In the genomic region with DNA sequence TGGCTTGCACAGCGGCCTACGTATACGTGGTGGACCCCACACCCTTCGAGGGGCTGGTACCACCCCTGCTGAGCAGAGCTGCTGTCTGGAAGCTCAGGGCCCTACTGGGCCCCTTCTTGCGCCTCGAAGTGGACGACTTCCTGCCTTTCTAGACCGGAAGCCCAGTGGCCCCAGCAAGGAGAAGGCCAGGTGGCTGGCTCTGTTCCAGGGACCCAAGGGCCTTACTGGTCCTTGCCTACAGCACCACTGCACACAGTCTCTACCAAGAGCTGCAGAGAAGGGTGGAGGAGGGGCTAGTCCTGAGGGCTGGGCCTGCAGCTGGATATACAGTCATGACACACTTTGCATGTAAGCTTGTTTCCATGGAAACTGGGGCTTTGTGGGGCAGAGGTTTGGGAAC, we compare ENCODE assay signal across 8 mouse cellular contexts. TPM values are rescaled to one million over a fixed set of nuclear protein-coding genes. Genes with fewer than 3 reads are reported as not detected.
DNase-seq lines count a peak whose midpoint lies in the region; ATAC-seq lines count a peak whose summit lies in the region.

No protein-coding gene starts in this region.

- H3K4me3 ChIP-seq in hindbrain, embryonic 13.5 days = no peak overlapping the region
- no peak overlapping the region for H3K4me3 ChIP-seq in liver, embryonic 16.5 days (ENCODE audit: low read depth, low read length)

- no peaks in the 10 kb centered on the region for H3K27me3 ChIP-seq in hindbrain, embryonic 13.5 days
- no peaks in the 10 kb centered on the region for H3K27me3 ChIP-seq in liver, embryonic 16.5 days (ENCODE audit: control insufficient read depth, insufficient read depth, low read depth, low read length)

- H3K9ac ChIP-seq in hindbrain, embryonic 13.5 days = 0 out of 2 replicates have a peak overlapping the region, but pooled peaks have one; percentile 24
- H3K9ac ChIP-seq in liver, embryonic 16.5 days (ENCODE audit: low read depth, low read length) = no peak overlapping the region

- H3K36me3 ChIP-seq in hindbrain, embryonic 13.5 days = peaks cover 43% of the 10 kb centered on the region
- H3K36me3 ChIP-seq in liver, embryonic 16.5 days (ENCODE audit: control insufficient read depth, insufficient read depth) = no peaks in the 10 kb centered on the region

- no peak overlapping the region for H3K4me2 ChIP-seq in hindbrain, embryonic 13.5 days
- H3K4me2 ChIP-seq in liver, embryonic 16.5 days (ENCODE audit: low read depth, low read length) = no peak overlapping the region

- WGBS in hindbrain, embryonic 13.5 days = 64% methylated on average over 8 of the region's 8 CpGs
- WGBS in liver, embryonic 16.5 days (ENCODE audit: insufficient replicate concordance) = 22% methylated on average over 8 of the region's 8 CpGs

- H3K9me3 ChIP-seq in hindbrain, embryonic 13.5 days = no peaks in the 10 kb centered on the region
- H3K9me3 ChIP-seq in liver, embryonic 16.5 days (replicated peaks; ENCODE audit: control insufficient read depth, low read length) = no peaks in the 10 kb centered on the region

- ATAC-seq in hindbrain, embryonic 13.5 days (ENCODE audit: low FRiP score) = no peak
- peak; percentile 31; the same call in 1 of the 2 replicates for ATAC-seq in liver, embryonic 16.5 days (ENCODE audit: low read depth)

- DNase-seq in frontal cortex, postnatal 10 days (ENCODE audit: low spot score in 2 of 2) = peak; percentile 58 to 78
- DNase-seq in frontal cortex, postnatal 25 days (ENCODE audit: low spot score in 2 of 2) = no peak
- DNase-seq in spleen, postnatal 4 days (ENCODE audit: low spot score in 2 of 2) = peak; percentile 34 to 74
- DNase-seq in spleen, adult 12 weeks (ENCODE audit: low spot score) = no peak
- DNase-seq in thymus, postnatal 4 days = peak; percentile 77
- DNase-seq in right cerebral cortex, postnatal 36 days (ENCODE audit: low spot score in 2 of 2) = no peak

- 0 out of 2 replicates have a peak overlapping the region, but pooled peaks have one; percentile 23 for H3K27ac ChIP-seq in hindbrain, embryonic 13.5 days
- H3K27ac ChIP-seq in liver, embryonic 16.5 days (ENCODE audit: low read length) = no peak overlapping the region

- H3K4me1 ChIP-seq in hindbrain, embryonic 13.5 days (replicated peaks) = peaks cover 25% of the 10 kb centered on the region
- peaks cover 7% of the 10 kb centered on the region; the same call in 1 of the 2 replicates for H3K4me1 ChIP-seq in liver, embryonic 16.5 days (ENCODE audit: control insufficient read depth, low read depth, low read length)

RNA-seq across cellular contexts. Expression of gene Ccdc188, which starts 2.3 kb away (rescaled TPM):
- not detected in 2 replicates for polyA plus RNA-seq in hindbrain, embryonic 13.5 days (2015; fragmentation: Nextera tagmentation; extraction: Ambion mirVana)
- not detected in 2 replicates for polyA plus RNA-seq in liver, embryonic 16.5 days (2015; fragmentation: Nextera tagmentation; extraction: Ambion mirVana)

RNA-seq across cellular contexts. Expression of gene Zdhhc8, which starts 14.9 kb away (rescaled TPM):
- polyA plus RNA-seq in hindbrain, embryonic 13.5 days (2015; fragmentation: Nextera tagmentation; extraction: Ambion mirVana) = 11.9 and 12.2 TPM in 2 replicates
- polyA plus RNA-seq in liver, embryonic 16.5 days (2015; fragmentation: Nextera tagmentation; extraction: Ambion mirVana) = 0.63 and 0.79 TPM in 2 replicates

RNA-seq across cellular contexts. Expression of gene Trmt2a, which starts 28.5 kb away (rescaled TPM):
- 95.8 and 98.7 TPM in 2 replicates for polyA plus RNA-seq in hindbrain, embryonic 13.5 days (2015; fragmentation: Nextera tagmentation; extraction: Ambion mirVana)
- 46.7 and 47.0 TPM in 2 replicates for polyA plus RNA-seq in liver, embryonic 16.5 days (2015; fragmentation: Nextera tagmentation; extraction: Ambion mirVana)

RNA-seq across cellular contexts. Expression of gene Ranbp1, which starts 28.5 kb away (rescaled TPM):
- polyA plus RNA-seq in hindbrain, embryonic 13.5 days (2015; fragmentation: Nextera tagmentation; extraction: Ambion mirVana) = 444 and 462 TPM in 2 replicates
- 188 and 217 TPM in 2 replicates for polyA plus RNA-seq in liver, embryonic 16.5 days (2015; fragmentation: Nextera tagmentation; extraction: Ambion mirVana)

RNA-seq across cellular contexts. Expression of gene Gm49776, which starts 38.1 kb away (rescaled TPM):
- polyA plus RNA-seq in hindbrain, embryonic 13.5 days (2015; fragmentation: Nextera tagmentation; extraction: Ambion mirVana) = 3.3 TPM in 1 of 2 replicates, not detected in the other
- not detected in 2 replicates for polyA plus RNA-seq in liver, embryonic 16.5 days (2015; fragmentation: Nextera tagmentation; extraction: Ambion mirVana)

Comparison
In these comparisons a context has a peak if more than half of its experiments do, and no peak if none do; other contexts are left out.
1. DNase-seq: peak in frontal cortex, postnatal 10 days (2 of 2), spleen, postnatal 4 days (2 of 2) and thymus, postnatal 4 days (single experiment); none in frontal cortex, postnatal 25 days (0 of 2), spleen, adult 12 weeks (single experiment) and right cerebral cortex, postnatal 36 days (0 of 2).